Mouse (Mus musculus): ENCODE measurements around the gene Olfr520.

DNA sequence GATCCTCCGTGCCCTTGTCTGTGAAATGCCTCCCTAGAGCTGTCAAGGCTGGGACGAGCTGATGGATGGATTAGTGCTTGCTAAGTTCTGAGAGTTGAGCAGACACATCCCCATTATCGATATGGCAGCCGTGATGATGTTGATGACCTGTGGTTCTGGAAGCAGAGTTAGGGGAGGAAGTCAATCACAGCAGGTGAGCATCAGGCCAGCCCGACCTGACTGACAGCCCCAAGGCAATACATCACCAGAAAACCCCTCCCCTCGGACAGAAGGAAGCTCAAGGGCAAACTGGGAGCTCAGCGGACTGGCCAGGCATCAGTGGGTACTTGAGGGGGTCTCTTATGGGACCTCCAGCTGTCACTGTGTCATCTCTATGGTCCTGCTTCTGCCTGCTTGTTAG, 20.1 kb upstream of the Olfr520 start:
- TF ChIP-seq CTCF (IDR thresholded peaks at IDR 0.05; ENCODE audit: extremely low read depth, insufficient read depth, insufficient read length, insufficient replicate concordance) (no peak), POLR2A (IDR thresholded peaks at IDR 0.05; ENCODE audit: low read depth, low read length) (no peak)

Measured in spleen, adult 2 months (tissue).